Mouse (Mus musculus) gastrocnemius, postnatal 36 days (tissue): ENCODE measurements around the gene Invs. TPM values are rescaled to one million over a fixed set of nuclear protein-coding genes. Genes with fewer than 3 reads are reported as not detected.

Source experiments
- DNase-seq, 2 experiments: peaks; one replicate each; pipeline ENCODE4 v3.0.0; 2022
- intact Hi-C: fragments of 180-260 bp; cut with DNase I; formaldehyde crosslinking; loops from one replicate; pipeline ENCODE4 v1.15.1; 2025
- total RNA-seq, 2 experiments: library from RNA; stranded (reverse); gene quantifications; 2 replicates each; pipeline ENCODE4 v1.2.3; 2021

Gene Invs
- total RNA-seq, 2 experiments from 2014 or later: 2.0 to 2.3 TPM

DNA sequence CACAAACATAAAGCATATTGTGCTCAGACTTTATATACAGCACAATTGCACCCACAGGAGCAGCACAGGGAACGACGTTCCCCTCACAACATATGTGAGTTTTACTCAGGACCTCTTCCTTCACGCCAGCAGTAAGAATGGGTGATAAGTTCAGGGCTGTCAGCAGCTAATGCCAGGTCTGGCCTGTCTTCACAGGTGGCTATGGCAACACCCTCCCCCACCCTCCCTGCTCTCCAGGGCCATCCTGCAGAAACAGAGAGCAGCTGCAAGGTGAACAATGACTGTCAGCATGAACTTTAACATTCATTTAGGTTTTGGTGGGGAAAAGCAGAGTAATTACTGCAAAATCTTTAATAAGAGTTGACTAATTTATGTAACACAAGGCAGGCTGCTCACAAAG lies 147.9 kb downstream of the Invs start:
- DNase-seq: no peak
- intact Hi-C loops: no loop called here

DNA sequence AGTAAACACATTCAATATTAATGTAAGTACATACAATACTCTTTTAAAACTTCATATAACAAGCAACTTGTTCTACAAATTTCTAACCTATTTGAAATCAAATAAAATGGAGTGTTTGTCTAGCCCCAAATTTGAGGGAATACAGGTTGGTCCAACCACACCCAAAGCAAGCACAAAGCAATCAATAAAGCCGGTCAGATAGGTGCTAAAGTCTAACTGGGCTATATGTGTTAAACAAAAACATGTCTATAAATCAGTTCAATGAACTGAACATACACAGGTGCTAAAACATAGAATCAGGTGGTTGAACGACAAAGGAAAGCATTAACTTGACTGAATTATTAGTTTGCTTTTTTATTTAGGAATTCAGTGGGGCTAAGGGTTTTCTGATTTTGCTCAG lies 148.5 kb downstream of the Invs start:
- DNase-seq: no peak
- intact Hi-C loops: no loop called here

DNA sequence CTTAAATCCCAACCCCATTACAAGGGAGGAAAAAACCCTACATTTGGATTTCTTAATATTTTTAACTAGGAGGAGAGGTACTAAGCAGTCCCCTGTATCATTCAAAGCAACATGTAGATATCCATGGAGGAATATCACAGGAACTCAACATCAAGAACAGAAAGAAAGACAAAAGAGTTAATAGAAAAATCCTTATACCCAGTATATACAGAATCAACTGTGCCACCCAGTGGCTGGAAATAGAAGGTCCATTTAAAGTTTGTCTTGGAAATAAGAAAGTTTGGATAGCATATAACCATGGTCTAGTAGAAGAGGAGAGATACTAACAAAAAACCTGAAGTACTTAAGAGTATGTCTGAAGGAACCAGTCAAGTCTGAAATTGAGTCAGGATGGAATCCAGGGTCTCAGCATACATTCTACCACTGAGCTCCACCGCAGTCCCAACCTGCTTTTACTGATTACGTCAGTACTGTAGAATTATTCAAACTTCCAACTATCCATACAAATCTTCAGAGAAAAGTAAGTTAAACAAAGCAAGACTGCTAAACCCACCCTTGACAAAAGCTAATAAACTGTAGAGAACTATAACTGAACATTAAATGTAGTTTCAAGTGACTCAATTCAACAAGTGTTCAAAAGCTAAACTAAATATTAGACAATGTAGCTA lies 174.7 kb downstream of the Invs start:
- DNase-seq: no peak
- intact Hi-C loops: no loop called here

DNA sequence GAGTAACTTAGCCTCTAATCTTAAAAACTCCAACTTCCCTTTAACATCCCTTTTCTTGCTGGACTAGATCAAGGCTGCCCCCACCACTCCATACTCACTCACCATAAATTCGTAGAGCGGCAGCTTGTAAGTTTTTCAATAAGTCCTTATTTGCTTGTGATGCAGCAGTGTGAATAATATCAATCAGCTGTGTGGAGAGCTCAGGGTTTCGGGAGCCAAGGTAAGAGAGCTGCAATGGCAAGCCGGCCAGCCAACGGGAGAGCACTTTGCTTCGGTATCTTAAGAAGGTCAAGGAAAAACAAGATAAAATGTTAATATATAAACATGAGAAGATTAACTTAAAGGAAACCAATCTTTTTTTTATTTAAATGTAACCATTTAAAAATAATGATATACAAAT lies 178.9 kb downstream of the Invs start:
- no peak for DNase-seq
- intact Hi-C loops: no loop called here

DNA sequence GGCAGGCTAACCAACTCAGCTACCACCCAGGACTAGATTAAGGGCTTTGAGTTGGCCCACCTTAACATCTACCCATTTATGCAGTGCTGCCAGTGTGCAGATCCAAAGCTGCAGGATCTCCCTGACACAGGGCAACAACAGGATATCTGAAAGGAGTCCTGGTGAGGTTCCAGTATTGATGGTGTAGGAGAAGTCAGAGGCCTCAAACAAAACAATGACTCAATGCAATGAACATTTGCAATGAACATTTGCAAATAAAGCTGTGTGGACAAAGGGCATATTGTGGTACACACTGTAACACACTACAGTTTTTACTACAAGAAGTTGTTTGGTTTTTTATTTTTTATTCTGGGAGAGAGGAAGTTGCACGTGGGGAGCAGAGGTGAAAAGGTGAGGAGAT lies 181.5 kb downstream of the Invs start:
- DNase-seq: no peak
- intact Hi-C loops: no loop called here

DNA sequence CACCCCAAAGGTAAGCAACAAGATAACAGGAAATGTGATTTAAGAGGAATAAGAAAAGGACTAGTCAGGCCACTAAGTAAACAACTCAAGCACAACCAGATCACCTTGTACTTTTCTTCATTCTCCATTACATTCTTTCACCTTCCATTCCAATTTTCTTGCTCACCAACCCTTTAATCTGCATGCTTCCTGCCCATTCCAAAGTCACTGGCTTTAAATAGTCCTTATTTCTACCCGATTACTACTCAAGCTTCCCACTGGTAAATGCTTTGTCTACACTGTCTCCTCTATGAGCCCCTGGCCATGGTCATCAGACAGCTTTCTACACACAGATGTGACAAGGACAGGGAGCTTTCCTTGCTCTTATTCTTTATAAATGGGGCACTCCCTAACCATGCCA lies 191.4 kb downstream of the Invs start:
- no peak for DNase-seq
- intact Hi-C loops: loop anchor here (5.0 kb wide), 1 partner anchor 71 kb away; no protein-coding TSS in a partner anchor

DNA sequence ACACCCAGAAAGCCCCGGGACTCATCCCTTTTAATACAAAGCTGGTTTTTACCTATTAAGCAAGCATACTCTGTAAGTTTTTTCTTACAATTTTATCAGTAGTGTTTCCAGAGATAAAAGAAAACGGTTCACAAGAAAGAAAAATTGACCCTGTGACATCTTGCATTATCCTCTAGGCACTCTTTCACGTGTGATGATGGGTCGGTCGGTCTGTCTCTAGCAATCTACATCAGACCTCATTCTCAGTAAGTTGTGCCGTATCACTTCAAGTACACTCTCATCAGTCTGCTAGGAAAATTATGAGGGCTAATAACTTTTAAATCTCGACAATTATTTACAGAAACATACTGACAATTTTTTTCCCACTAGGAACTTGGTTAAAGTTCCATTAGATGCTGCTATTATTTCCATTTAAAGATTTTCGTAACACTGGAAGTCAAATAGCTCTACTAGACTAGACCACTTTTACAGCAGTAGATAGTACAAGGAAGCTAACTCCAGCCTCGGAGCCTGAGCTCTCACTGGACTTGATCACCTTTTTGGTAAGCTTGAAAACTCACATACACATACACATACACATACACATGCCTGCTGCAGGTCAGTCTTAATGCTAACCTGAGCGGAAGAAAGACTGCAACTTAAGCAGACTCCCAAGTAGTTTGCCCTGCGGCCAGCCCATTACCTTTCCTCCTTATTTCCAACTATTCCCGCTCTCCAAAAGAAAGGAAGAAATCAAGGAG lies 192.7 kb downstream of the Invs start:
- intact Hi-C loops: loop anchor here (5.0 kb wide), 1 partner anchor 70 kb away; no protein-coding TSS in a partner anchor
- DNase-seq: no peak

DNA sequence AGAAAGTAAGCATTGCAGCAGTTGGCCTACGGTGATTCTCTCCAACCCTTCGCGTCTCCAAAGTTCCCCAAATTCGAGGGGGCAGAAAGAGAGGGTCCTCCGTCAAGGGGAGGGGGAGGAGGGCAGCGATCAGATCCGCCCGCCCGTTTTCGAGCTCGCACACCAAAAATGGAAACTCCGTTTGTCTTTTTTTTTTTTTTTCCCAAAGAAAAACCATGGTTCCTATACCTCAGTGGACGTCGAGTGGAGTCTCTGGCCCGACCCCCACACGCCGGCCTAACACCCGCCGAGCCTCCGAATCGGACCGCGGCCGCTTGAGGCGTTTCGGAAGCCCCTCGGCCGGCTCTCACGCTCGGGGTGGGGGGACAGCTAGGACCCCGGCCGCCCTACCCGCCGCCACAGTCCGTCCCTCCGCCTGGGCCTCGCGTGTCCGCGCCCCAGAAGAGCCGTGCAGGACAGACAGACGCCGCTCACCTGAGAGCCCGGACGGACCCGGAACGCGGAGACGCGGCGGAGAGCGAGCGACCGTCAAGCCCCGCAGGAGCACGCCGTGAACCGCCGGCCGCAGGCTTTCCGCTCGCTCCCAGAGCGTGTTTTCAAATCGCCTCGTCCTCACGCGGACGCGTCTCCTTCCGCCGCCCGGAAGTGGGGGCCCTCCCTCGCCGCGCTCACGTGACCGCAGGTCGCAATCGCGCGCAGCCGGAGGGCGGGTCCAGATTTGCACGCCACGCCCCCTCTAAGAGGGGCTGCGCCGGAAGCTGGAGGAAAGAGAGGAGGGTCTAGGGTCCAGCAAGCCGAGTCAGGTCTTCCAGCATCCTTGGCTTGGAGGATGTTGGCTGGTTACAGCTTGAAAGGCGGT lies 193.5 kb downstream of the Invs start, which contains the start of gene Tex10:
Gene Tex10, minus strand, starts transcription at position 668 of the 859 bp plus-strand sequence.
- intact Hi-C loops: loop anchor here (5.0 kb wide), 1 partner anchor 69 kb away; no protein-coding TSS in a partner anchor
- DNase-seq: peak; percentile 82 to 84

DNA sequence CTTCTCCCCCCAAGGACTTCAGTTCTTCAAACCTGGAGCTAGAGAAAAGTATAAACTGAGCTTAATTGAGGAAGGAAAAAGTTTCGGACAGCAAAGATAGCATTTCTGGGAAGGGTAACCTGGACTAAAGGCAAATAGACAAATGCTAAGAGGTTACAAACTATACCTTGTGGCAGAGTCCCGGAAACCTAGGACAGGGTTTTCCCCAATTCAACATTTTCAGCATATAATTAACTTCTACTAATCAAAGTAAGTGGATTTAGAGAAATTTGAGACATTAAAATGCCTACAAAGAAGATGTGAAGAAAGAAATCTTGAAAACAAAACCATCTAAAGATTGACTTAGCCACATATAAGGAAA lies 194.1 kb downstream of the Invs start:
- no peak for DNase-seq

DNA sequence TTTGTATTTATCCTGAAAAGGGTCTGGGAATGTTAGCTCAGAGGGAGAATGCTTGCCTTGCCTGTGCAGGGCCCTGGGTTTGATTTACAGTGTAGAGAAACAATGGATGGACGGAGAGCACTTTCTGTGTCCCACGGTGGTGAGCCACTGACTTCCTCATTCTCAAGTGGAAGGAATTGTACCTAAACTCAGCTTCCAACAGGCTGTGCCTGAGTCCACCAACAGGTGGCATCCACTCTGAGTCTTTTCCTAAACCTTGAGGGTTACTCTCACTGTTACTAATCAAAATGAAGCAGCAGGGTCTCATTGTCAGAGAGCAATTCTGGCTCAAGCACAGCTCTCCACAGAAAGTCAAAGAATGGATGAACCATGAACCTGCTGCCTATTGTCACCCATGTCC lies 201.7 kb downstream of the Invs start:
- no peak for DNase-seq
- intact Hi-C loops: no loop called here

More for the DNA sequence above, 194.1 kb downstream of the Invs start:
- intact Hi-C loops: loop anchor here (5.0 kb wide), 1 partner anchor 69 kb away; no protein-coding TSS in a partner anchor

Other genes starting within 250 kb of the Invs start
- 1 to 10 TPM; 9.1 to 9.5 TPM for gene Nr4a3, start 234.6 kb upstream of the Invs start, total RNA-seq
- gene Stx17, start 154.8 kb upstream of the Invs start, total RNA-seq: 10 to 100 TPM; 23.2 to 28.8 TPM
- gene Erp44, start 202 bp upstream of the Invs start, total RNA-seq: 10 to 100 TPM; 23.8 to 25.4 TPM
- 10 to 100 TPM in 1 of 2 experiments, 1 to 10 TPM in 1; 9.1 to 12.8 TPM for gene Tex10, start 193.7 kb downstream of the Invs start, total RNA-seq